Mouse (Mus musculus) erythroblast, embryonic 14.5 days (primary cell): ENCODE data around the gene Fbxw8.

Source experiments
- GATA1 ChIP-seq: IDR thresholded peaks from 2 replicates; pipeline ENCODE4 v1.6.1; 2012; ENCODE audit warnings: low read length, inconsistent platforms, mixed read lengths
- TAL1 ChIP-seq: IDR thresholded peaks from 3 replicates; pipeline ENCODE4 v1.6.1; 2012; ENCODE audit warnings: low read length, inconsistent platforms, mixed read lengths

- no peak for TF ChIP-seq TAL1
- TF ChIP-seq GATA1: no peak
Measured at GRCm38 (mm10) chr5:118067572-118067971, 87.7 kb downstream of the Fbxw8 start.
